Mouse (Mus musculus) heart, adult 2 months (tissue): ENCODE data around the gene Lrrc4.

ENCODE experiments used
- CTCF ChIP-seq: fragments of 200-600 bp; IDR thresholded peaks from 2 replicates; pipeline ENCODE4 v1.8.1; 2022; ENCODE audit warnings: antibody characterized with exemption, mild to moderate bottlenecking, moderate library complexity
- EP300 ChIP-seq: fragments of 200-500 bp; IDR thresholded peaks from 2 replicates; pipeline ENCODE4 v1.6.1; 2011; ENCODE audit warnings: low read depth, low read length, control low read depth; ENCODE audit not compliant: insufficient read depth

DNA sequence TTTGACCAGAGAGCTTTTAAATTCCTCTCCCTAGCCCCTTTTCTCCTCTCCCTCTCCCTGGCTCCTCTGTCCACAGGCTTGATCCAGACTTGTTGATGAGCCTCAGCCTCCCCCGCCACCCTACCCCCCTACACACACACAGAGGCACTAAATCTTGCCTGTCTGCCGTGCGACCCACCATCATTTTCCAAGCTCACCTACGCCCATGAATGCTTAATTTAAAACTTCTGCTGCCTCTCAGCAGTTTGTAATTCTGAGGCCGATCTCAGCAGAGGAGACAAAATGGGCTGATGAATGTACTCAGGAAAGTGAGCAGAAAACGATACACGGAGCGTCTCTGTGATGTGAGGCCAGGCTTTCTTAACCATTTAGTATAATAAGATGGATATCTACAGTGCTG is 23.1 kb upstream of the Lrrc4 start:
- TF ChIP-seq CTCF (no peak), EP300 (no peak)
